Mouse (Mus musculus) macrophage (primary cell): Measurements from ENCODE around the gene C1s2. TPM values are rescaled to one million over a fixed set of nuclear protein-coding genes. Genes with fewer than 3 reads are reported as not detected.
A peak's percentile ranks its signal among the peaks of the same experiment; 100 is the strongest.
"Not testable (repeated sequence)": the region's sequence is repeated elsewhere in the genome, so short reads cannot be mapped to it uniquely, and the experiment has no call there.

Source experiments
- H3K27ac ChIP-seq: fragments of 350-480 bp; formaldehyde crosslinking; 2 replicates; pipeline ENCODE4 v1.9.0; 2021
- H3K36me3 ChIP-seq: fragments of 350-480 bp; formaldehyde crosslinking; 2 replicates; pipeline ENCODE4 v1.9.0; 2021; ENCODE audit errors: inconsistent target
- H3K4me3 ChIP-seq: fragments of 350-480 bp; formaldehyde crosslinking; 2 replicates; pipeline ENCODE4 v1.9.0; 2021; ENCODE audit errors: inconsistent target
- H3K79me2 ChIP-seq: fragments of 350-480 bp; formaldehyde crosslinking; 2 replicates; pipeline ENCODE4 v1.9.0; 2021; ENCODE audit errors: inconsistent target
- WGBS: methylation state at CpG from one replicate; pipeline ENCODE4 v1.1.7; 2026; ENCODE audit warnings: inconsistent platforms; ENCODE audit not compliant: missing documents; 5-methylcytosine and 5-hydroxymethylcytosine counted together
- polyA plus RNA-seq: library from polyadenylated mRNA; stranded (reverse); fragments of 250-400 nt; gene quantifications from 3 replicates; pipeline ENCODE4 v1.2.4, GENCODE M21; 2018; ENCODE audit warnings: inconsistent platforms
- total RNA-seq, 78 experiments: library from RNA; depleted of rRNA; stranded (reverse); fragments of 250-400 nt; gene quantifications; 1 replicate in 9 of 78; 2 replicates in 24 of 78; 3 replicates in 43 of 78; 4 replicates in 2 of 78; pipeline ENCODE4 v1.2.4; 2018; ENCODE audit warnings: inconsistent platforms in 56 of 78

The C1s2 gene
- under 1 TPM in 13 of 26 experiments, not detected in 13; 0.26 to 0.75 (median 0.34) TPM for total RNA-seq (2018; cell fraction: chromatin; rRNA removed)
- under 1 TPM in 6 of 26 experiments, not detected in 20; 0.04 to 0.11 (median 0.07) TPM for total RNA-seq (2018; cell fraction: cytosol; rRNA removed)
- 1 to 10 TPM in 1 of 26 experiments, under 1 TPM in 10, not detected in 15; 0.17 to 1.2 (median 0.24) TPM for total RNA-seq (2018; cell fraction: nucleus; rRNA removed)
- polyA plus RNA-seq: not detected in 3 replicates

- WGBS: 91% methylated on average over 2 of the region's 2 CpGs
- not testable (repeated sequence) for H3K4me3 ChIP-seq, H3K36me3 ChIP-seq, H3K79me2 ChIP-seq, H3K27ac ChIP-seq
Measured at GRCm38 (mm10) chr6:124635985-124636384, at the start of gene C1s2. TSS of gene C1s2 (minus strand) at chr6:124636085.

GRCm38 (mm10) chr6:124683591-124684417 is 47.9 kb upstream of the C1s2 start:
- Histone ChIP-seq H3K79me2 (peaks cover 25% of the 10 kb centered on the region; the same call in 1 of the 2 replicates), H3K4me3 (no peak overlapping the region), H3K27ac (no peak overlapping the region), H3K36me3 (no peaks in the 10 kb centered on the region)
- 75% methylated on average over 14 of the region's 14 CpGs for WGBS

GRCm38 (mm10) chr6:124682291-124682690 is 46.4 kb upstream of the C1s2 start:
- H3K36me3 ChIP-seq, H3K27ac ChIP-seq, H3K4me3 ChIP-seq: not testable (repeated sequence)
- WGBS: 42% methylated on average over 5 of the region's 6 CpGs
- peaks cover 34% of the 10 kb centered on the region; the same call in 1 of the 2 replicates for H3K79me2 ChIP-seq

- Histone ChIP-seq H3K27ac (no peak overlapping the region), H3K4me3 (no peak overlapping the region), H3K36me3 (no peaks in the 10 kb centered on the region), H3K79me2 (peaks cover 44% of the 10 kb centered on the region; the same call in 1 of the 2 replicates)
- 88% methylated on average over 3 of the region's 3 CpGs for WGBS
Measured at GRCm38 (mm10) chr6:124679486-124679885, 43.6 kb upstream of the C1s2 start.

- Histone ChIP-seq H3K27ac (no peak overlapping the region), H3K4me3 (no peak overlapping the region), H3K79me2 (peaks cover 49% of the 10 kb centered on the region; the same call in 1 of the 2 replicates), H3K36me3 (no peaks in the 10 kb centered on the region)
- WGBS: 94% methylated on average over 7 of the region's 7 CpGs
Measured at GRCm38 (mm10) chr6:124678769-124679168, 42.9 kb upstream of the C1s2 start.

GRCm38 (mm10) chr6:124676171-124676570 is 40.3 kb upstream of the C1s2 start:
- Histone ChIP-seq H3K79me2 (peaks cover 67% of the 10 kb centered on the region; the same call in 1 of the 2 replicates), H3K27ac (no peak overlapping the region), H3K36me3 (no peaks in the 10 kb centered on the region), H3K4me3 (no peak overlapping the region)
- 89% methylated on average over 6 of the region's 6 CpGs for WGBS

GRCm38 (mm10) chr6:124674591-124674990 is 38.7 kb upstream of the C1s2 start:
- Histone ChIP-seq H3K4me3 (no peak overlapping the region), H3K36me3 (no peaks in the 10 kb centered on the region), H3K79me2 (peaks cover 71% of the 10 kb centered on the region; the same call in 1 of the 2 replicates), H3K27ac (no peak overlapping the region)
- 96% methylated on average over 7 of the region's 7 CpGs for WGBS

- H3K27ac ChIP-seq: no peak overlapping the region
- H3K79me2 ChIP-seq: peaks cover 71% of the 10 kb centered on the region; the same call in 1 of the 2 replicates
- H3K36me3 ChIP-seq: no peaks in the 10 kb centered on the region
- WGBS: 96% methylated on average over 9 of the region's 9 CpGs
- H3K4me3 ChIP-seq: no peak overlapping the region
Measured at GRCm38 (mm10) chr6:124673619-124674018, 37.7 kb upstream of the C1s2 start.

- peaks cover 70% of the 10 kb centered on the region for H3K79me2 ChIP-seq
- WGBS: 83% methylated on average over 5 of the region's 6 CpGs
- H3K36me3 ChIP-seq: no peaks in the 10 kb centered on the region
- no peak overlapping the region for H3K4me3 ChIP-seq
- no peak overlapping the region for H3K27ac ChIP-seq
Measured at GRCm38 (mm10) chr6:124672100-124672499, 36.2 kb upstream of the C1s2 start.

GRCm38 (mm10) chr6:124670281-124670900 is 34.5 kb upstream of the C1s2 start:
- Histone ChIP-seq H3K27ac (0 out of 2 replicates have a peak overlapping the region, but pooled peaks have one; percentile 0), H3K79me2 (peaks cover 79% of the 10 kb centered on the region), H3K36me3 (no peaks in the 10 kb centered on the region)

GRCm38 (mm10) chr6:124669234-124669859 is 33.5 kb upstream of the C1s2 start:
- Histone ChIP-seq H3K79me2 (peaks cover 82% of the 10 kb centered on the region), H3K4me3 (no peak overlapping the region), H3K36me3 (no peaks in the 10 kb centered on the region), H3K27ac (no peak overlapping the region)
- 83% methylated on average over 8 of the region's 11 CpGs for WGBS

More at GRCm38 (mm10) chr6:124670281-124670900, 34.5 kb upstream of the C1s2 start:
- H3K4me3 ChIP-seq: no peak overlapping the region
- WGBS: 96% methylated on average over 7 of the region's 7 CpGs

GRCm38 (mm10) chr6:124665011-124665410 is 29.1 kb upstream of the C1s2 start:
- WGBS: 98% methylated on average over 10 of the region's 10 CpGs
- H3K27ac ChIP-seq: no peak overlapping the region
- H3K79me2 ChIP-seq: peaks cover 63% of the 10 kb centered on the region
- no peak overlapping the region for H3K4me3 ChIP-seq
- H3K36me3 ChIP-seq: no peaks in the 10 kb centered on the region

GRCm38 (mm10) chr6:124664256-124664655 is 28.4 kb upstream of the C1s2 start:
- H3K79me2 ChIP-seq: peaks cover 57% of the 10 kb centered on the region
- 92% methylated on average over 7 of the region's 7 CpGs for WGBS
- H3K4me3 ChIP-seq: peak overlapping the region; percentile 90; the same call in 1 of the 2 replicates
- H3K27ac ChIP-seq: no peak overlapping the region
- no peaks in the 10 kb centered on the region for H3K36me3 ChIP-seq

GRCm38 (mm10) chr6:124663424-124663795 is 27.5 kb upstream of the C1s2 start:
- peak overlapping the region; percentile 90 for H3K4me3 ChIP-seq
- H3K36me3 ChIP-seq: no peaks in the 10 kb centered on the region
- H3K27ac ChIP-seq: peak overlapping the region; percentile 71
- WGBS: 18% methylated on average over 12 of the region's 13 CpGs
- H3K79me2 ChIP-seq: peaks cover 48% of the 10 kb centered on the region
